Mouse (Mus musculus): Measurements from ENCODE around the gene Pfkfb3. TPM values are rescaled to one million over a fixed set of nuclear protein-coding genes. Genes with fewer than 3 reads are reported as not detected.

Gene Pfkfb3
- polyA plus RNA-seq, 1 experiment: 24.3 TPM

DNA sequence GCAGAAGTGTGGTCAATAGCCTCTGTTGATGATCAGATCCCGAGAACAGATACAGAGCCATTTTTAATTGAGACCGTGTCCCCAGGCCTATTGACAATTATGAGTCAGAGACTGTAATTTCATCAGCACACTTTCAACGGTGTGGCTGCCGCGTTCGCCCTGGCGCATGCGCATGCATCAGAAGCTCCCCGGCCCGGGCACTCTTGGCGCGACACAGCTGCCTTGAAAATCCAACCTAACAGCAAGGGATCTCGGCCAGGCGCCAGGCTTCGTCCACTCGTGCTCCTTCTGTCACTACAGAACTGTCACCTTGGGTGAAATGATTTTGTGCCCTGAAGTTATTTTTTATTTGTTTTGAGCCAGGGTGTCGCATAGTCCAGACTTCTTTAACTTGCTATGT, 9.4 kb upstream of the Pfkfb3 start:
- TF ChIP-seq CTCF (IDR thresholded peaks at IDR 0.05; ENCODE audit: control insufficient read depth, insufficient read depth, low read length) (no peak), POLR2A (IDR thresholded peaks at IDR 0.05; ENCODE audit: borderline replicate concordance, control insufficient read depth, low read depth, low read length) (no peak)
- Histone ChIP-seq H3K4me3 (replicated peaks; ENCODE audit: control insufficient read depth, low read depth, low read length) (no peak overlapping the region), H3K4me1 (ENCODE audit: control insufficient read depth, insufficient read depth, low read length) (peaks cover 1% of the 10 kb centered on the region; the same call in 1 of the 2 replicates), H3K27ac (ENCODE audit: control insufficient read depth, insufficient read depth, low read depth, low read length, poor library complexity) (no peak overlapping the region)
- 92% methylated on average over 17 of the region's 17 CpGs for WGBS

DNA sequence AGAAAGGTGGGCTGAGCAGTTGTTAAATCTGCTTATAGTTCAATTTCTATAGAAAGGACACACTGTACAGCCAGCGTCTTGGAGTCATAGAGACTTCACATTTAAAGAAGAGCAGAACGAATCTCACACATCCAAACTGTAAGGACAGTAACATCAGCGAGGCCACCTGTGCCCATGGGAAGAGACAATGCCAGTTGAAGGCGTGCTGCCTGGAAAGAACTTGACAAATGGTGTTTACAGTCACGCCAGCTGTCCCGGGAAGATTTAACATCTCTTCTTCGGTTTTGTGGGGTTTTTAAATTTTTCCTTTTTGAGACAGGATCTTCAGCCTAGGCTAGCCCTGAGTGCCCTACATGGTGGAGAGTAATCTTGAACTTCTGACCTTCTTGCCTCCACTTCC, 4.8 kb upstream of the Pfkfb3 start:
- 83% methylated on average over 7 of the region's 7 CpGs for WGBS
- TF ChIP-seq POLR2A (IDR thresholded peaks at IDR 0.05; ENCODE audit: borderline replicate concordance, control insufficient read depth, low read depth, low read length): no peak
- no peak for TF ChIP-seq CTCF (IDR thresholded peaks at IDR 0.05; ENCODE audit: control insufficient read depth, insufficient read depth, low read length)
- H3K4me1 ChIP-seq (ENCODE audit: control insufficient read depth, insufficient read depth, low read length): no peaks in the 10 kb centered on the region
- H3K27ac ChIP-seq (ENCODE audit: control insufficient read depth, insufficient read depth, low read depth, low read length, poor library complexity): no peak overlapping the region
- no peak overlapping the region for H3K4me3 ChIP-seq (replicated peaks; ENCODE audit: control insufficient read depth, low read depth, low read length)

GRCm38 (mm10) chr2:11557244-11557643, 3.4 kb upstream of the Pfkfb3 start:
- 71% methylated on average over 3 of the region's 3 CpGs for WGBS
- Histone ChIP-seq H3K4me1 (ENCODE audit: control insufficient read depth, insufficient read depth, low read length) (no peaks in the 10 kb centered on the region; the same call in 1 of the 2 replicates), H3K27ac (ENCODE audit: control insufficient read depth, insufficient read depth, low read depth, low read length, poor library complexity) (no peak overlapping the region), H3K4me3 (replicated peaks; ENCODE audit: control insufficient read depth, low read depth, low read length) (no peak overlapping the region)
- no peak for TF ChIP-seq POLR2A (IDR thresholded peaks at IDR 0.05; ENCODE audit: borderline replicate concordance, control insufficient read depth, low read depth, low read length)
- no peak for TF ChIP-seq CTCF (IDR thresholded peaks at IDR 0.05; ENCODE audit: control insufficient read depth, insufficient read depth, low read length)

- TF ChIP-seq POLR2A (IDR thresholded peaks at IDR 0.05; ENCODE audit: borderline replicate concordance, control insufficient read depth, low read depth, low read length) (no peak), CTCF (IDR thresholded peaks at IDR 0.05; ENCODE audit: control insufficient read depth, insufficient read depth, low read length) (no peak)
- WGBS: 90% methylated on average over 6 of the region's 6 CpGs
Observed at GRCm38 (mm10) chr2:11555316-11555715, 1.4 kb upstream of the Pfkfb3 start.

GRCm38 (mm10) chr2:11552966-11553451, 868 bp downstream of the Pfkfb3 start:
- WGBS: under 1% methylated on average over 15 of the region's 15 CpGs
- Histone ChIP-seq H3K4me3 (replicated peaks; ENCODE audit: control insufficient read depth, low read depth, low read length) (peak overlapping the region; percentile 93), H3K27ac (ENCODE audit: control insufficient read depth, insufficient read depth, low read depth, low read length, poor library complexity) (peak overlapping the region; percentile 96), H3K4me1 (ENCODE audit: control insufficient read depth, insufficient read depth, low read length) (peaks cover 3% of the 10 kb centered on the region)
- TF ChIP-seq CTCF (IDR thresholded peaks at IDR 0.05; ENCODE audit: control insufficient read depth, insufficient read depth, low read length) (no peak), POLR2A (IDR thresholded peaks at IDR 0.05; ENCODE audit: borderline replicate concordance, control insufficient read depth, low read depth, low read length) (no peak)

More at GRCm38 (mm10) chr2:11555316-11555715, 1.4 kb upstream of the Pfkfb3 start:
- H3K27ac ChIP-seq (ENCODE audit: control insufficient read depth, insufficient read depth, low read depth, low read length, poor library complexity): no peak overlapping the region
- H3K4me3 ChIP-seq (replicated peaks; ENCODE audit: control insufficient read depth, low read depth, low read length): no peak overlapping the region
- no peaks in the 10 kb centered on the region; the same call in 1 of the 2 replicates for H3K4me1 ChIP-seq (ENCODE audit: control insufficient read depth, insufficient read depth, low read length)

GRCm38 (mm10) chr2:11552297-11552821, 1.5 kb downstream of the Pfkfb3 start:
- Histone ChIP-seq H3K4me1 (ENCODE audit: control insufficient read depth, insufficient read depth, low read length) (peaks cover 3% of the 10 kb centered on the region), H3K4me3 (replicated peaks; ENCODE audit: control insufficient read depth, low read depth, low read length) (peak overlapping the region; percentile 93), H3K27ac (ENCODE audit: control insufficient read depth, insufficient read depth, low read depth, low read length, poor library complexity) (peak overlapping the region; percentile 96)
- TF ChIP-seq POLR2A (IDR thresholded peaks at IDR 0.05; ENCODE audit: borderline replicate concordance, control insufficient read depth, low read depth, low read length) (no peak), CTCF (IDR thresholded peaks at IDR 0.05; ENCODE audit: control insufficient read depth, insufficient read depth, low read length) (no peak)
- 5% methylated on average over 9 of the region's 9 CpGs for WGBS

DNA sequence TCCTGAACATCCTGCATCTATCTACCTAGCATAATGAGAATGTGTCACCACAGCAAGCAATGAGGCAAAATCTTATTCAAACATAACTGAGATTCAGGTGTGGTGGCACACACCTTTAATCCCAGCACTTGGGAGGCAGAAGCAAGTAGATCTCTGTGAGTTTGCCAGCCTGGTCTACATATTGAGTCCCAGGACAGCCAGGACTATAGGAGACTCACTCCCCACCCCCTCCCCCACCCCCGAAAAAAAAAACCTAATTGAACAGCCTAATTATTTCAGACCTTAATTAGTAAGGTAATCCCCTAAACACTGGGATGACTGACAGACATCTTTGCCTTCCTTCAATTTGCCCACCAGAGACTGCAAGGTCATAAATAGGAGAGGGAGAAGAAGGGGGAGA, 2.2 kb downstream of the Pfkfb3 start:
- H3K27ac ChIP-seq (ENCODE audit: control insufficient read depth, insufficient read depth, low read depth, low read length, poor library complexity): no peak overlapping the region
- peaks cover 4% of the 10 kb centered on the region for H3K4me1 ChIP-seq (ENCODE audit: control insufficient read depth, insufficient read depth, low read length)
- WGBS: 35% methylated on average over 1 of the region's 1 CpGs
- no peak for TF ChIP-seq POLR2A (IDR thresholded peaks at IDR 0.05; ENCODE audit: borderline replicate concordance, control insufficient read depth, low read depth, low read length)
- no peak for TF ChIP-seq CTCF (IDR thresholded peaks at IDR 0.05; ENCODE audit: control insufficient read depth, insufficient read depth, low read length)
- H3K4me3 ChIP-seq (replicated peaks; ENCODE audit: control insufficient read depth, low read depth, low read length): no peak overlapping the region

DNA sequence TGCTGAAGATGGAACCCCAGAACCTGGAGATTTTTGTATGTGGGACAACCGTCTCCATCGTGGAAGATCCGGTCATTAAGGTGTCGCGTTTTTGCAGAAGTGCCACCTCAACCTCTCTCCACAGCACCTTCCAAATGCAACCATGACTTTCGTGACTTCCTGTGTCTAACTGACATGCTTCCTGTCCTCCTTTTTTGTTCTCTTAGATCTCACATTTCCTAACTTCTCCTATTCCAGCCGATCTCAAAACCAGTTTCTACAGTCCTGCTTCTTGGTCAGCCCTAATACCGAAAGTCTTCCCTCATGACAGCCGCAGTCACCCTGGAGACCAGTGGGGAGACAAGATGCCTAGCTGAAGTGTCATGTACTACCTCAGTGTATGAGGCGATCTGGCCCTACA, 5.4 kb downstream of the Pfkfb3 start:
- Histone ChIP-seq H3K27ac (ENCODE audit: control insufficient read depth, insufficient read depth, low read depth, low read length, poor library complexity) (peak overlapping the region; percentile 85), H3K4me1 (ENCODE audit: control insufficient read depth, insufficient read depth, low read length) (peaks cover 16% of the 10 kb centered on the region)
- WGBS: 6% methylated on average over 10 of the region's 10 CpGs

More for the DNA sequence above, 5.4 kb downstream of the Pfkfb3 start:
- no peak for TF ChIP-seq POLR2A (IDR thresholded peaks at IDR 0.05; ENCODE audit: borderline replicate concordance, control insufficient read depth, low read depth, low read length)
- TF ChIP-seq CTCF (IDR thresholded peaks at IDR 0.05; ENCODE audit: control insufficient read depth, insufficient read depth, low read length): no peak
- peak overlapping the region; percentile 48 for H3K4me3 ChIP-seq (replicated peaks; ENCODE audit: control insufficient read depth, low read depth, low read length)

Data from bone marrow, adult 2 months (tissue).